Mouse (Mus musculus) gastrocnemius, postnatal 25 days (tissue): ENCODE measurements at regions not wholly inside any gene's neighbourhood (a gene's known extent, or its start where the extent isn't known, plus 50 kb on each side); places are given as distances from the start of the nearest gene placed in this dataset.
A peak's percentile ranks its signal among the peaks of the same experiment; 100 is the strongest.

Source experiments
- DNase-seq: peaks from one replicate; pipeline ENCODE4 v3.0.0; 2022

GRCm38 (mm10) chr12:7382455-7382854, 595.0 kb upstream of the Apob start:
- no peak for DNase-seq

- DNase-seq = no peak
These were observed 573.6 kb upstream of the Apob start for GRCm38 (mm10) chr12:7403800-7404199.

- no peak for DNase-seq
These were observed 565.6 kb upstream of the Apob start for GRCm38 (mm10) chr12:7411810-7412209.

- DNase-seq = no peak
These were observed 557.2 kb upstream of the Apob start for GRCm38 (mm10) chr12:7420276-7420675.

- DNase-seq = no peak
These were observed 555.5 kb upstream of the Apob start for GRCm38 (mm10) chr12:7421826-7422540.

- no peak for DNase-seq
These were observed 546.5 kb upstream of the Apob start for GRCm38 (mm10) chr12:7430981-7431380.

GRCm38 (mm10) chr12:7445238-7445637, 532.2 kb upstream of the Apob start:
- DNase-seq = no peak

GRCm38 (mm10) chr12:7450506-7450905, 526.9 kb upstream of the Apob start:
- DNase-seq = no peak

GRCm38 (mm10) chr12:7457036-7457435, 520.4 kb upstream of the Apob start:
- no peak for DNase-seq

GRCm38 (mm10) chr12:7457544-7457943, 519.9 kb upstream of the Apob start:
- DNase-seq = no peak

- no peak for DNase-seq
These were observed 512.5 kb upstream of the Apob start for GRCm38 (mm10) chr12:7464947-7465346.

- no peak for DNase-seq
These were observed 464.7 kb upstream of the Apob start for GRCm38 (mm10) chr12:7512579-7513248.

- no peak for DNase-seq
These were observed 440.1 kb upstream of the Apob start for GRCm38 (mm10) chr12:7537389-7537788.

GRCm38 (mm10) chr12:7543281-7543981, 434.0 kb upstream of the Apob start:
- no peak for DNase-seq

GRCm38 (mm10) chr12:7548759-7549158, 428.7 kb upstream of the Apob start:
- no peak for DNase-seq

- DNase-seq = no peak
These were observed 417.2 kb upstream of the Apob start for GRCm38 (mm10) chr12:7560245-7560644.

- DNase-seq = peak; percentile 10
These were observed 401.4 kb upstream of the Apob start for GRCm38 (mm10) chr12:7576081-7576480.

- DNase-seq = no peak
These were observed 389.9 kb upstream of the Apob start for GRCm38 (mm10) chr12:7587501-7587900.

GRCm38 (mm10) chr12:7611272-7612092, 366.0 kb upstream of the Apob start:
- no peak for DNase-seq

GRCm38 (mm10) chr12:7636417-7637175, 340.9 kb upstream of the Apob start:
- DNase-seq = no peak

- no peak for DNase-seq
These were observed 339.8 kb upstream of the Apob start for GRCm38 (mm10) chr12:7637629-7638028.

- no peak for DNase-seq
These were observed 326.6 kb upstream of the Apob start for GRCm38 (mm10) chr12:7650851-7651250.
